ENCODE assay signal across 27 mouse cellular contexts in genomic region chr3:130329833-130330555, GRCm38 (mm10).
"Had no signal": no experiment of that assay in that cellular context is flagged by ENCODE, and none has a peak within 500 bp of the region (broad histone marks: within the 10 kb centered on the region; RNA-seq: fewer than 3 reads in every experiment).

No protein-coding gene starts in this region.

- H3K36me3 ChIP-seq: embryonic facial prominence, embryonic 10.5 days; embryonic facial prominence, embryonic 12.5 days; embryonic facial prominence, embryonic 13.5 days; embryonic facial prominence, embryonic 15.5 days; forebrain, embryonic 10.5 days; forebrain, embryonic 12.5 days; forebrain, embryonic 15.5 days had no signal

- ATAC-seq: forebrain, embryonic 13.5 days; forebrain, embryonic 14.5 days; forebrain, embryonic 15.5 days; forebrain, embryonic 16.5 days; forebrain, postnatal 0 days had no signal

- H3K4me3 ChIP-seq: embryonic facial prominence, embryonic 10.5 days; embryonic facial prominence, embryonic 12.5 days; embryonic facial prominence, embryonic 13.5 days; embryonic facial prominence, embryonic 15.5 days; erythroblast, embryonic 14.5 days; forebrain, embryonic 10.5 days; forebrain, embryonic 12.5 days; forebrain, embryonic 13.5 days; forebrain, embryonic 15.5 days; gastrocnemius, adult 2 months had no signal

- H3K27me3 ChIP-seq: embryonic facial prominence, embryonic 12.5 days; embryonic facial prominence, embryonic 13.5 days; embryonic facial prominence, embryonic 15.5 days; forebrain, embryonic 12.5 days; forebrain, embryonic 13.5 days; forebrain, embryonic 15.5 days had no signal

- H3K4me1 ChIP-seq: embryonic facial prominence, embryonic 10.5 days; embryonic facial prominence, embryonic 12.5 days; embryonic facial prominence, embryonic 13.5 days; embryonic facial prominence, embryonic 15.5 days; forebrain, embryonic 12.5 days; forebrain, embryonic 15.5 days had no signal

- DNase-seq: cerebellum, adult 18-20 months; cerebellum, adult 2 months; cerebellum, adult 8-10 months; cerebellum, adult 9-10 months; cerebellum, adult 9-11 months; cerebellum, postnatal 10 days; cerebellum, postnatal 14 days; cerebellum, postnatal 25 days; cerebellum, postnatal 36 days; embryo, embryonic 11 days; forebrain, postnatal 0 days; gastrocnemius, adult 2 months; gastrocnemius, postnatal 10 days; gastrocnemius, postnatal 14 days; gastrocnemius, postnatal 25 days; gastrocnemius, postnatal 36 days had no signal

- H3K4me2 ChIP-seq: embryonic facial prominence, embryonic 12.5 days; embryonic facial prominence, embryonic 13.5 days; embryonic facial prominence, embryonic 15.5 days; forebrain, embryonic 12.5 days; forebrain, embryonic 13.5 days; forebrain, embryonic 15.5 days had no signal

- H3K9ac ChIP-seq: embryonic facial prominence, embryonic 12.5 days; embryonic facial prominence, embryonic 13.5 days; embryonic facial prominence, embryonic 15.5 days; forebrain, embryonic 12.5 days; forebrain, embryonic 13.5 days; forebrain, embryonic 15.5 days; forebrain, postnatal 0 days had no signal

- H3K27ac ChIP-seq: embryonic facial prominence, embryonic 10.5 days; embryonic facial prominence, embryonic 12.5 days; embryonic facial prominence, embryonic 13.5 days; embryonic facial prominence, embryonic 15.5 days; forebrain, embryonic 10.5 days; forebrain, embryonic 12.5 days; forebrain, embryonic 13.5 days; forebrain, embryonic 15.5 days; gastrocnemius, adult 2 months had no signal

- H3K9me3 ChIP-seq: embryonic facial prominence, embryonic 10.5 days; embryonic facial prominence, embryonic 12.5 days; embryonic facial prominence, embryonic 13.5 days; embryonic facial prominence, embryonic 15.5 days; forebrain, embryonic 10.5 days; forebrain, embryonic 12.5 days; forebrain, embryonic 13.5 days; forebrain, embryonic 15.5 days had no signal
